Mouse (Mus musculus) bone marrow, adult 2 months (tissue): ENCODE measurements around the gene Best3. TPM values are rescaled to one million over a fixed set of nuclear protein-coding genes. Genes with fewer than 3 reads are reported as not detected.

Source experiments
- H3K27ac ChIP-seq: fragments of 200-500 bp; 2 replicates; pipeline ENCODE4 v1.5.1; 2012; ENCODE audit warnings: low read depth, mild to moderate bottlenecking, control low read depth, inconsistent platforms, low read length; ENCODE audit not compliant: control insufficient read depth, poor library complexity, insufficient read depth
- H3K4me1 ChIP-seq: fragments of 200-500 bp; 2 replicates; pipeline ENCODE4 v1.6.1; 2011; ENCODE audit warnings: low read length; ENCODE audit not compliant: control insufficient read depth, insufficient read depth
- H3K4me3 ChIP-seq: fragments of 200-500 bp; replicated peaks from 2 replicates; pipeline ENCODE3; 2011; ENCODE audit warnings: mild to moderate bottlenecking, low read depth, low read length, control low read depth; ENCODE audit not compliant: control insufficient read depth
- CTCF ChIP-seq: fragments of 200-500 bp; IDR thresholded peaks from 2 replicates; pipeline ENCODE4 v1.5.1; 2011; ENCODE audit warnings: low read length, control low read depth; ENCODE audit not compliant: control insufficient read depth, insufficient read depth
- POLR2A ChIP-seq: fragments of 200-500 bp; IDR thresholded peaks from 2 replicates; pipeline ENCODE4 v1.6.1; 2011; ENCODE audit warnings: low read depth, mild to moderate bottlenecking, control low read depth, low read length, borderline replicate concordance; ENCODE audit not compliant: control insufficient read depth
- WGBS: fragments of 180-500 bp; shearing (Covaris S2); methylation state at CpG from one replicate; pipeline ENCODE4 v1.1.7; 2018; 5-methylcytosine and 5-hydroxymethylcytosine counted together
- polyA plus RNA-seq: library from polyadenylated mRNA; stranded (reverse); fragments of >200 nt; gene quantifications from 2 replicates; pipeline ENCODE4 v1.2.4, GENCODE M21; 2011; ENCODE audit warnings: low replicate concordance; ENCODE audit not compliant: missing spikeins, insufficient read depth, insufficient read length

Gene Best3
- not detected in 2 replicates for polyA plus RNA-seq

DNA sequence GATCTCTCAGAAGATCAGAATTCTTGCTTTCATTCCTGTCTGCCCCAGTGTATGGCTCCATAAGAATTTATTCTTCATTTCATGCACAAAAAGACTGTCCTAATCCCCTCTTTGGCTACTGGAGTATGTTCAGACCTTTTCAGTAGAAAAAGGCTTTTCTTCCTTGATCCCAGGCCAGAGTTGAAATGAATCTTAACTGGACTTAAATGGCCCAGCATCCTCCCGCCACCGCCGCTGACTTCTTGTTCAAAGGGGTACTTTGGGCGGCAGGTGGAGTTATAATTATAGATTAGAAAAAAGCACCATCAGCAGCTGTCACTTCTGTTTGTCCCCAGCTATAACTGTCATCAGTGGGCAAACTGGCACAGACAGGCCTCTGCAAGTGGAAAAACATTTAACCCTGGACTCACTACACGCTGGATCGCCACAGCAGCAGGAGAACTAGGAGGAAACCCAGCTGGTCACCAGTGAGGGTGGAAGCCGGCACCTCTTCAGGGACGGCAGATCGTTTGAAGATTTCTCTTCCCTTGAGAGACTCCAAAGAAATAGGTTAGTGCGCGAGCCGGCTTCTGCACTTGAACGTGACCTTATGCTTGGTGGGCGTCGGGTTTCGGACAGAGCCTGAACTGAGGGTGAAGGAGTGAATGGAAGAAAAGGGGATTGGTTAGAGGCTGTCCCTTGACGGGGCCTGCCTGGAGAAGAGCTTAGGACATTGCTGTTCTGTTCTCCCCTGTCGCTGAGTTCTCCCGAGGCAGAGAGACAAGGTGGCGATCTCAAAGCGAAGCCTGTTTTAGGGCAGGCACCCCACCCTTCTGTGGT lies at the start of gene Best3:
Gene Best3 (plus strand): TSS at position 51 of the 819 bp plus-strand sequence.
- 85% methylated on average over 21 of the region's 21 CpGs for WGBS

GRCm38 (mm10) chr10:116943025-116943424 lies 43.1 kb upstream of the Best3 start:
- H3K4me1 ChIP-seq, result no peaks in the 10 kb centered on the region
- 86% methylated on average over 6 of the region's 6 CpGs for WGBS
- H3K4me3 ChIP-seq, result no peak overlapping the region
- TF ChIP-seq CTCF, result peak; percentile 59
- TF ChIP-seq POLR2A, result no peak
- no peak overlapping the region for H3K27ac ChIP-seq

More for the DNA sequence above, at the start of gene Best3:
- Histone ChIP-seq H3K4me3 (no peak within 1 kb of the TSS), H3K27ac (no peak within 1 kb of the TSS), H3K4me1 (no peaks in the 10 kb centered on the region)
- no peak for TF ChIP-seq CTCF
- TF ChIP-seq POLR2A, result no peak

DNA sequence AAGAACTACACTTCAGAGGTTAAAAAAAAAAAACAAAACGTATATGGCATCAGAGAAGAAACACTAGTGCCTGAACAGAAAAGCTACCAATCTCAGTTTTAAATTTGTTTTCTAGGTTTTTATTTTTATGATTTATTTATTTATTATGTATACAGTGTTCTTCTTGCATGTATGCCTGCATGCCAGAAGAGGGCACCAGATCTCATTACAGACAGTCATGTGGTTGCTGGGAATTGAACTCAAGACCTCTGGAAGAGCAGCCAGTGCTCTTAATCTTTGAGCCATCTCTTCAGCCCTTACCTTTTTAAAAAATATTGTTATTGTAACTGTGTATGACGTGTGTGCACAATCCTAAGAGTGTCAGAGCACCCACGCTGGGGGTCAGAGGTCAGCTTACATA lies 42.0 kb upstream of the Best3 start:
- 76% methylated on average over 3 of the region's 3 CpGs for WGBS
- TF ChIP-seq CTCF (no peak), POLR2A (no peak)
- Histone ChIP-seq H3K4me1 (no peaks in the 10 kb centered on the region), H3K4me3 (no peak overlapping the region), H3K27ac (no peak overlapping the region)

- 48% methylated on average over 10 of the region's 10 CpGs for WGBS
- H3K4me1 ChIP-seq, result no peaks in the 10 kb centered on the region; the same call in 1 of the 2 replicates
- TF ChIP-seq POLR2A, result no peak
- TF ChIP-seq CTCF, result no peak
- H3K27ac ChIP-seq, result no peak overlapping the region
- H3K4me3 ChIP-seq, result no peak overlapping the region
Measured at GRCm38 (mm10) chr10:116944940-116945339, 41.2 kb upstream of the Best3 start.

DNA sequence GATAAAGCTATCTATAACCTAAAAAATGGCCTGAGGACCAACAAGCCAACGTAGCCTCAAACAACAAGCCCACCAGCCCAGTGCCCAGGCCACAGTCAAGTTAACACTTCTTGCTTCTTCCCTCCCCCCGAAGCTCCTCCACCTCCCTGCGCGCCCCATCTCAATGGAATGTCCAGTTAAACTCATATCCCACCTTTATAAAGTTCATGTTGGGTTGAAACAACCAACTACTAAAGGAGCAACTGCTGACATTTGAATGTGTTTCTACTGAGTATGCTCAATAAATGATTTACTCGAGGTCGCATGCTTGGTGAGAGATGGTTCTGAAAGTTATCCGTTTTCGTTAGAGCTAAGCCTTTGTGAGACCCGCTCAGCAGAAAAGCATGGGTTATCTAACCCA lies 37.7 kb upstream of the Best3 start:
- TF ChIP-seq CTCF (no peak), POLR2A (no peak)
- WGBS, result 94% methylated on average over 9 of the region's 9 CpGs
- Histone ChIP-seq H3K4me1 (no peaks in the 10 kb centered on the region; the same call in none of the 2 replicates), H3K27ac (no peak overlapping the region), H3K4me3 (no peak overlapping the region)

DNA sequence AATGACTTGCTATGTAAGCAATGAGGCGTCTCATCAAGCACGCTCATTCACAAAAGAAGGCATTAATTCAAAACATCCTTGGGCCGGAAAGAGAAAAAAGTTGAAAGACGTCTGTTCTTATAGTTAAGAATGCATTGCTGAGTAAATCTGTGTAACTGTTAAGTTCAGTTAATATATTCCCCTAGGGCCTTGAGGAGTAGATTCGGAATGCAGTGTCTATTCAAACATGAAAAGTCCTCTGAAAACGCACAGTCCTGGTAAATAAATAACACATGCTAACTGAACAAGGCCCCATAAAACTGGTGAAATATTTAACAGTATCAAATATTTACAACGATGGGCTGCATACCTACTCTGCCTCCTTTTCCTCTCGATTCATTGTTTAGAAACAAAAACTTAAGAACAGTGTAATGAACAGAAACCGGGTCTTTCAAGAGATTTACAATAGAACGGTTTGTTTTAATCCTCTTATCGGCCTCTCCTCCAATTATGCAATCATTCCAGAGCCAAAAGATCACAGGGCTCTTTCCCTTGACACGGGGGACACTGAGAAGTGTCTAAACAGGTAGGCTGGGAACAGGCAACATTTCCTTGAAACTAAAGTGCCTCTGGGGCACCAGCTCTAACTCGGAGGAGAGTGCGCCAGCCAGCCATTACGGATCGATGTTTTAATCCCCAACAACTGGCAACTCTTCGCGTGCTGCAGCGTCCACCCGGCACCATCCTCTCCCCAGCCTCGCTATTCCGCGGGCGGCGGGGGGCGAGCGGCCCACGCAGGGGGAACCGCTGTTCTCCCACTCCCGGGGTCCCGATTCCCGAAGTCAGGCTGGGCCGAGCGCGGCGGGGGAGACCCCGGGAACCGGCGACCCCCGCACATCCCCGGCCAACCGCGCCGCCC lies 36.8 kb upstream of the Best3 start:
- Histone ChIP-seq H3K4me1 (no peaks in the 10 kb centered on the region; the same call in none of the 2 replicates), H3K27ac (peak overlapping the region; percentile 98; the same call in 1 of the 2 replicates), H3K4me3 (peak overlapping the region; percentile 79)
- WGBS, result 9% methylated on average over 44 of the region's 44 CpGs
- TF ChIP-seq POLR2A (no peak), CTCF (no peak)

- peak within 1 kb of the TSS; percentile 92 for H3K4me3 ChIP-seq
- H3K4me1 ChIP-seq, result no peaks in the 10 kb centered on the region; the same call in none of the 2 replicates
- peak; percentile 86 for TF ChIP-seq CTCF
- TF ChIP-seq POLR2A, result peak; percentile 66; the same call in 1 of the 2 replicates
- H3K27ac ChIP-seq, result peak within 1 kb of the TSS; percentile 98
- 1% methylated on average over 95 of the region's 103 CpGs for WGBS
Measured at GRCm38 (mm10) chr10:116950009-116950769, 35.9 kb upstream of the Best3 start, which contains the start of gene Rab3ip. Gene Rab3ip (minus strand): TSS chr10:116950769.
